Mouse (Mus musculus) heart, postnatal 0 days (tissue): Measurements from ENCODE around the gene Ccl2. TPM values are rescaled to one million over a fixed set of nuclear protein-coding genes. Genes with fewer than 3 reads are reported as not detected.

Experiments used
- ATAC-seq: fragments of 200-750 bp; cut with Nextera tagmentation; 2 replicates; pipeline ENCODE4 v1.8.0; 2017; ENCODE audit warnings: low read depth, moderate number of reproducible peaks, moderate library complexity; ENCODE audit not compliant: insufficient read depth
- DNase-seq: peaks from one replicate; pipeline ENCODE4 v3.0.0-alpha.2; 2016; ENCODE audit warnings: low spot score
- H3K27ac ChIP-seq: fragments of 300-500 bp; sonication (generic); 2 replicates; pipeline ENCODE4 v1.5.1; 2014; ENCODE audit warnings: low read depth, mild to moderate bottlenecking
- H3K27me3 ChIP-seq: fragments of 300-500 bp; sonication (generic); 2 replicates; pipeline ENCODE4 v1.6.1; 2014; ENCODE audit warnings: low read length, mixed read lengths; ENCODE audit not compliant: control insufficient read depth, insufficient read depth
- H3K36me3 ChIP-seq: fragments of 300-500 bp; sonication (generic); replicated peaks from 2 replicates; pipeline ENCODE4 v1.6.1; 2014; ENCODE audit warnings: low read length, mixed read lengths; ENCODE audit not compliant: control insufficient read depth, insufficient read depth
- H3K4me1 ChIP-seq: fragments of 300-500 bp; sonication (generic); 2 replicates; pipeline ENCODE4 v1.6.1; 2014; ENCODE audit warnings: antibody characterized with exemption; ENCODE audit not compliant: control insufficient read depth, insufficient read depth
- H3K4me2 ChIP-seq: fragments of 300-500 bp; sonication (generic); 2 replicates; pipeline ENCODE4 v1.6.1; 2014; ENCODE audit warnings: low read depth, mild to moderate bottlenecking, low read length, moderate library complexity
- H3K4me3 ChIP-seq: fragments of 300-500 bp; sonication (generic); 2 replicates; pipeline ENCODE4 v1.5.1; 2014; ENCODE audit warnings: low read depth, low read length
- H3K9ac ChIP-seq: fragments of 300-500 bp; sonication (generic); replicated peaks from 2 replicates; pipeline ENCODE4 v1.6.1; 2014; ENCODE audit warnings: low read depth, low read length, mixed read lengths
- H3K9me3 ChIP-seq: fragments of 300-500 bp; sonication (generic); replicated peaks from 2 replicates; pipeline ENCODE4 v1.6.1; 2016; ENCODE audit warnings: low read length; ENCODE audit not compliant: control insufficient read depth
- CTCF ChIP-seq: IDR thresholded peaks from 2 replicates; pipeline ENCODE4 v1.5.1; 2016; ENCODE audit warnings: antibody characterized with exemption, control low read depth, low read depth
- EP300 ChIP-seq: IDR thresholded peaks from 2 replicates; pipeline ENCODE4 v1.6.1; 2016; ENCODE audit warnings: antibody characterized with exemption, low read depth
- WGBS: fragments of 180-500 bp; shearing (Covaris S2); extraction: QIAGEN DNeasy Blood & Tissue Kit; methylation state at CpG from one replicate; pipeline ENCODE4 v1.1.7; 2014; 5-methylcytosine and 5-hydroxymethylcytosine counted together
- polyA plus RNA-seq: library from polyadenylated mRNA; unstranded; fragments of >200 nt; fragmentation: Nextera tagmentation; extraction: Ambion mirVana; gene quantifications from 2 replicates; pipeline ENCODE4 v1.2.1, GENCODE M21; 2015
- total RNA-seq: library from RNA; depleted of rRNA; stranded (reverse); fragments of >200 nt; gene quantifications from 2 replicates; pipeline ENCODE4 v1.2.3, GENCODE M21; 2014; ENCODE audit warnings: low replicate concordance

Gene Ccl2
- total and polyA plus RNA-seq, 2 experiments from 2014 or later: 7.2 to 8.0 TPM

- WGBS: 67% methylated on average over 4 of the region's 4 CpGs
- DNase-seq (no peak), ATAC-seq (no peak)
Measured at GRCm38 (mm10) chr11:82023769-82024168, 11.6 kb upstream of the Ccl2 start.

DNA sequence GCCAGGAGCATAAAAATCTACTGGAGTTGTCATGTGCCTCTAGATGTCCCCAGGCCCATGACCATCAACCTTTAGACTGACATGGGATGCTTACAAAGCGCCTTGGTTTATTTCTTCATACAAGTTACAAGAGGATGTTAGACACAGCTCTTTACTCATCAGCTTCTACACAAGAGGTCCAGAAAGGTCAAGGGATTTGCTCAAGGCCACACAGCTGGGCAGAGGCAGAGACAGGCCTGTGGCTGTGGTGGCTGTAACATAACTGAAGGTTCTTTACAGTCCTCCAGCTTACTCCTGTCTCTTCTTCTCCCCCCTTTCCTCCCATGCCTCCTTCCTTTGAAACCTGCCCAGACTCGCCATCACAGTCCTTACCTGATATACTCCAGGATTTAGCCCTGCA is 5.2 kb upstream of the Ccl2 start:
- Histone ChIP-seq H3K36me3 (no peaks in the 10 kb centered on the region), H3K27ac (no peak overlapping the region), H3K4me1 (0 out of 2 replicates have a peak, but pooled peaks cover 4% of the 10 kb centered on the region), H3K4me3 (no peak overlapping the region), H3K9me3 (no peaks in the 10 kb centered on the region), H3K4me2 (no peak overlapping the region), H3K27me3 (no peaks in the 10 kb centered on the region), H3K9ac (no peak overlapping the region)
- DNase-seq: no peak
- WGBS: 68% methylated on average over 2 of the region's 2 CpGs
- ATAC-seq: no peak
- no peak for TF ChIP-seq EP300
- TF ChIP-seq CTCF: no peak

More at GRCm38 (mm10) chr11:82023769-82024168, 11.6 kb upstream of the Ccl2 start:
- Histone ChIP-seq H3K9ac (no peak overlapping the region), H3K4me3 (no peak overlapping the region), H3K27ac (no peak overlapping the region), H3K4me1 (no peaks in the 10 kb centered on the region), H3K36me3 (no peaks in the 10 kb centered on the region), H3K27me3 (no peaks in the 10 kb centered on the region), H3K9me3 (no peaks in the 10 kb centered on the region), H3K4me2 (no peak overlapping the region)
- TF ChIP-seq EP300 (no peak), CTCF (no peak)

GRCm38 (mm10) chr11:82032136-82032535 is 3.2 kb upstream of the Ccl2 start:
- Histone ChIP-seq H3K9ac (no peak overlapping the region), H3K36me3 (no peaks in the 10 kb centered on the region), H3K27ac (peak overlapping the region; percentile 39), H3K4me3 (no peak overlapping the region), H3K4me1 (0 out of 2 replicates have a peak, but pooled peaks cover 4% of the 10 kb centered on the region), H3K27me3 (no peaks in the 10 kb centered on the region), H3K4me2 (no peak overlapping the region), H3K9me3 (no peaks in the 10 kb centered on the region)
- TF ChIP-seq CTCF: no peak
- TF ChIP-seq EP300: no peak
- ATAC-seq (no peak), DNase-seq (no peak)

DNA sequence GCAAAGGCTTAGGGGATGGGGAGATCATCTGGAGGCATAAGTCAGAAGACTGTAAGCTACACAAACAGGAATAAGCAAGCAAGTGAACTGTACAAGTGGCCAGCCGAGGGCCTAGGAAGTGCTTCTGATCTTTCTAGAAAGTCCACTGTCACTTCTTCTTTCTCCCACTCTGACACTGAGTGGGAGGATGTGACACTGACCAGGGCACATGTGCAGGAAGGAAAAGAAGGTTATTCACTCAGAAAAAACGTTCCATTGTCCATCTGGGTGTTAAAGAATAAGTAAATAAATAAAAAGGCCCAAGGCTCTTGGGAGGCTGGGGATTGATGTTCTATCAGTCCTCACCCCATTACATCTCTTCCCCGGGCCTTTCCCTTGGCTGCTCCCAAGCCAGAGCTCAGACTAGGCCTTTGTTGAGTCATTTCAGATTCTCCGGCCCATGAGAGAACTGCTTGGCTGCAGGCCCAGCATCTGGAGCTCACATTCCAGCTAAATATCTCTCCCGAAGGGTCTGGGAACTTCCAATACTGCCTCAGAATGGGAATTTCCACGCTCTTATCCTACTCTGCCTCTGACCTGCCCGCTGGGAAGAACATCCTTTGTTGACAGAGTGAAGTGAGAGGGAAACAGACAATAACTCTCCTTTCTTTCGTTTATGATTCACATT is 2.6 kb upstream of the Ccl2 start:
- Histone ChIP-seq H3K4me3 (no peak overlapping the region), H3K4me2 (no peak overlapping the region), H3K27me3 (no peaks in the 10 kb centered on the region), H3K9me3 (no peaks in the 10 kb centered on the region), H3K27ac (peak overlapping the region; percentile 39), H3K4me1 (0 out of 2 replicates have a peak, but pooled peaks cover 4% of the 10 kb centered on the region), H3K36me3 (no peaks in the 10 kb centered on the region), H3K9ac (no peak overlapping the region)
- DNase-seq: peak; percentile 75
- peak; percentile 29; the same call in 1 of the 2 replicates for ATAC-seq
- no peak for TF ChIP-seq EP300
- 13% methylated on average over 8 of the region's 8 CpGs for WGBS

DNA sequence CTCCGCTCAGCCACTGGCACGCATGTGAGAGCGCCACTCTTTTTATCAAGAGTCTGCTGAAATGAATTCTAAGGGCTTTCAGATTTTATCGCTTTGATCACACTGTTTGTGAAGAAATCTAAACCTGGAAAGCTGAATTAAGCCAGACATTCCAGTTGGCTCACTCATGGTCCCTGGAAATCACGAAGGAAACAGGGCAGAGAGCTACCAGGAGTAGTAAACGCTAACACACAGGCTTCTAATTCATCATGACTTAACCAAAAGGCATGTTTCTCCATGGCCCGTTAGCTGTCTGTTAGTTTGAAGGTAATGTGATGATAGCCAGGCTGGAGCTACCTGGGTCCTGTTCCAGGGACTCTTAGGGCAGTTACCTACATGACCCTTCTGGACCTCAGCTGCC is 925 bp upstream of the Ccl2 start:
- TF ChIP-seq EP300 (no peak), CTCF (no peak)
- DNase-seq (no peak), ATAC-seq (no peak)
- H3K9ac ChIP-seq: no peak overlapping the region
- no peak overlapping the region for H3K4me3 ChIP-seq
- H3K36me3 ChIP-seq: no peaks in the 10 kb centered on the region
- no peaks in the 10 kb centered on the region for H3K27me3 ChIP-seq
- no peak overlapping the region for H3K4me2 ChIP-seq
- WGBS: 75% methylated on average over 7 of the region's 7 CpGs
- H3K27ac ChIP-seq: no peak overlapping the region
- 0 out of 2 replicates have a peak, but pooled peaks cover 4% of the 10 kb centered on the region for H3K4me1 ChIP-seq
- H3K9me3 ChIP-seq: no peaks in the 10 kb centered on the region

DNA sequence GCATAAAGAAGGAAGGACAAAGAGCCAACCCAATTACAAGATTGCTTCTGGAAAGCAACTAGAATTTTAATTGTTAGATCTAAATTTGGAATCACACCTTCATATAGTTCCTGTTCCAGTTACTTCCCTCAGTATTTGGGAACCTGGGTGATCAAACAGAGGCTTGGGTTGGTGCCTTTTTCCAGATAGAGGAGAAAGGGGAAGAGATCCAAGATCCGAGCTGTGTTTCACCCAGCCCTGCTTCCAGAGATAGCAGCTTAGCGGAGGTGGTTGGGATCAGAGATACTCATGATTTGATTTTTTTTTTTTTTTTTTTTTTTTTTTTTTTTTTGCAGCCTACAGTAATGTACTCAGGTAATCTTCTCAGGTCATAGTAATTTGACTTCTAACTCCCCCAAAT is 486 bp downstream of the Ccl2 start:
- H3K27ac ChIP-seq: no peak overlapping the region
- no peaks in the 10 kb centered on the region for H3K9me3 ChIP-seq
- H3K9ac ChIP-seq: no peak overlapping the region
- H3K4me2 ChIP-seq: no peak overlapping the region
- TF ChIP-seq EP300 (no peak), CTCF (no peak)
- DNase-seq (no peak), ATAC-seq (no peak)
- H3K4me3 ChIP-seq: no peak overlapping the region
- H3K27me3 ChIP-seq: no peaks in the 10 kb centered on the region
- 63% methylated on average over 2 of the region's 2 CpGs for WGBS
- H3K4me1 ChIP-seq: 0 out of 2 replicates have a peak, but pooled peaks cover 4% of the 10 kb centered on the region
- no peaks in the 10 kb centered on the region for H3K36me3 ChIP-seq
